Mouse (Mus musculus): ENCODE results near the gene Ctnnal1.

GRCm38 (mm10) chr4:56801907-56802668 lies 62.9 kb downstream of the Ctnnal1 start, which contains the start of the genes Elp1 and Fam206a:
- TF ChIP-seq GATA1 (IDR thresholded peaks at IDR 0.05; ENCODE audit: borderline replicate concordance, low read length) (no peak), FLI1 (IDR thresholded peaks at IDR 0.05; ENCODE audit: low read length) (no peak)

All from megakaryocyte, embryonic 14.5 days (primary cell).